Mouse (Mus musculus) CD4-positive, CD25-positive, alpha-beta regulatory T cell, adult 4 months (primary cell): Measurements from ENCODE around the gene Obsl1. TPM values are rescaled to one million over a fixed set of nuclear protein-coding genes. Genes with fewer than 3 reads are reported as not detected.

Experiments used
- ATAC-seq: one replicate; pipeline ENCODE4 v1.8.0; 2017
- polyA plus RNA-seq, 2 experiments: library from polyadenylated mRNA; unstranded; fragments of 100-300 nt; shearing (Covaris generic); gene quantifications; one replicate each; pipeline ENCODE4 v1.2.1; 2017

The Obsl1 gene
- polyA plus RNA-seq, 2 experiments from 2014 or later, result not detected

- no peak for ATAC-seq
These were observed 55.8 kb downstream of the Obsl1 start, which contains the start of gene Asic4 for GRCm38 (mm10) chr1:75450314-75451005. Gene Asic4, plus strand, starts transcription at chr1:75450436.

GRCm38 (mm10) chr1:75449377-75450135, 56.7 kb downstream of the Obsl1 start:
- ATAC-seq, result no peak

- ATAC-seq, result no peak
These were observed 57.3 kb downstream of the Obsl1 start for GRCm38 (mm10) chr1:75448937-75449336.

GRCm38 (mm10) chr1:75448052-75448431, 58.2 kb downstream of the Obsl1 start:
- no peak for ATAC-seq

- ATAC-seq, result no peak
These were observed 58.8 kb downstream of the Obsl1 start for GRCm38 (mm10) chr1:75447265-75448051.

GRCm38 (mm10) chr1:75446656-75447055, 59.6 kb downstream of the Obsl1 start:
- no peak for ATAC-seq

GRCm38 (mm10) chr1:75445751-75446611, 60.3 kb downstream of the Obsl1 start:
- ATAC-seq, result peak; percentile 84

- peak; percentile 18 for ATAC-seq
These were observed 61.0 kb downstream of the Obsl1 start for GRCm38 (mm10) chr1:75445141-75445701.

GRCm38 (mm10) chr1:75444208-75444607, 62.0 kb downstream of the Obsl1 start:
- no peak for ATAC-seq

- no peak for ATAC-seq
These were observed 62.8 kb downstream of the Obsl1 start for GRCm38 (mm10) chr1:75443247-75444024.

GRCm38 (mm10) chr1:75442811-75443210, 63.4 kb downstream of the Obsl1 start:
- no peak for ATAC-seq

- ATAC-seq, result no peak
These were observed 64.1 kb downstream of the Obsl1 start for GRCm38 (mm10) chr1:75442171-75442570.

GRCm38 (mm10) chr1:75441471-75441996, 64.7 kb downstream of the Obsl1 start:
- no peak for ATAC-seq

GRCm38 (mm10) chr1:75440661-75441060, 65.6 kb downstream of the Obsl1 start:
- no peak for ATAC-seq

- no peak for ATAC-seq
These were observed 67.5 kb downstream of the Obsl1 start for GRCm38 (mm10) chr1:75438782-75439181.

GRCm38 (mm10) chr1:75435475-75436328, 70.5 kb downstream of the Obsl1 start, which contains the start of gene Gmppa:
Gene Gmppa, plus strand, starts transcription at chr1:75435930.
- ATAC-seq, result peak; percentile 99
